Mouse (Mus musculus) mature B cell (primary cell): ENCODE measurements around the gene Vmn1r172.
"Not testable (repeated sequence)": the region's sequence is repeated elsewhere in the genome, so short reads cannot be mapped to it uniquely, and the experiment has no call there.

Experiments used
- in situ Hi-C: fragments of 300-500 bp; cut with MboI; formaldehyde crosslinking; loops from 2 replicates; pipeline ENCODE4 v1.14.3; 2019

Gene Vmn1r172

GRCm38 (mm10) chr7:23658016-23658415 lies at the start of gene Vmn1r172:
Gene Vmn1r172, plus strand, starts transcription at chr7:23658316.
- in situ Hi-C loops, result no loop called here

GRCm38 (mm10) chr7:23630422-23630821 lies 27.7 kb upstream of the Vmn1r172 start, which contains the start of gene Vmn1r171:
Gene Vmn1r171, plus strand, starts transcription at chr7:23630722.
- in situ Hi-C loops, result no loop called here

GRCm38 (mm10) chr7:23700403-23700802 lies 42.3 kb downstream of the Vmn1r172 start, which contains the start of gene Vmn1r173:
Gene Vmn1r173, plus strand, starts transcription at chr7:23700703.
- in situ Hi-C loops, result not testable (repeated sequence)
